Mouse (Mus musculus): ENCODE measurements around the gene Ankrd55. TPM values are rescaled to one million over a fixed set of nuclear protein-coding genes. Genes with fewer than 3 reads are reported as not detected.

Gene Ankrd55
- polyA plus RNA-seq, 1 experiment from 2014 or later = 0.34 TPM

GRCm38 (mm10) chr13:112343628-112344009, 55.4 kb downstream of the Ankrd55 start:
- Histone ChIP-seq H3K36me3 (ENCODE audit: control insufficient read depth, insufficient read depth, low read length) (no peaks in the 10 kb centered on the region), H3K4me3 (ENCODE audit: low read length) (no peak overlapping the region), H3K27ac (ENCODE audit: low read depth, low read length) (no peak overlapping the region), H3K4me1 (ENCODE audit: control insufficient read depth, insufficient read depth, low read length) (peaks cover 14% of the 10 kb centered on the region), H3K4me2 (replicated peaks; ENCODE audit: low read depth, low read length) (no peak overlapping the region), H3K27me3 (ENCODE audit: control insufficient read depth, insufficient read depth, low read length) (no peaks in the 10 kb centered on the region), H3K9me3 (ENCODE audit: control insufficient read depth, low read length) (no peaks in the 10 kb centered on the region), H3K9ac (ENCODE audit: low read depth, low read length) (no peak overlapping the region)
- 80% methylated on average over 5 of the region's 5 CpGs for WGBS
- no peak for ATAC-seq (ENCODE audit: low FRiP score, low TSS enrichment)

GRCm38 (mm10) chr13:112344270-112344864, 56.1 kb downstream of the Ankrd55 start:
- Histone ChIP-seq H3K36me3 (ENCODE audit: control insufficient read depth, insufficient read depth, low read length) (no peaks in the 10 kb centered on the region), H3K4me1 (ENCODE audit: control insufficient read depth, insufficient read depth, low read length) (peaks cover 14% of the 10 kb centered on the region), H3K4me3 (ENCODE audit: low read length) (no peak overlapping the region), H3K9ac (ENCODE audit: low read depth, low read length) (no peak overlapping the region), H3K9me3 (ENCODE audit: control insufficient read depth, low read length) (no peaks in the 10 kb centered on the region), H3K27me3 (ENCODE audit: control insufficient read depth, insufficient read depth, low read length) (no peaks in the 10 kb centered on the region), H3K4me2 (replicated peaks; ENCODE audit: low read depth, low read length) (no peak overlapping the region), H3K27ac (ENCODE audit: low read depth, low read length) (no peak overlapping the region)
- 78% methylated on average over 8 of the region's 8 CpGs for WGBS
- ATAC-seq (ENCODE audit: low FRiP score, low TSS enrichment) = no peak

GRCm38 (mm10) chr13:112345542-112345941, 57.3 kb downstream of the Ankrd55 start:
- 0 out of 2 replicates have a peak, but pooled peaks cover 3% of the 10 kb centered on the region for H3K9me3 ChIP-seq (ENCODE audit: control insufficient read depth, low read length)
- H3K4me1 ChIP-seq (ENCODE audit: control insufficient read depth, insufficient read depth, low read length) = peaks cover 11% of the 10 kb centered on the region
- ATAC-seq (ENCODE audit: low FRiP score, low TSS enrichment) = no peak
- H3K4me2 ChIP-seq (replicated peaks; ENCODE audit: low read depth, low read length) = no peak overlapping the region
- 68% methylated on average over 2 of the region's 2 CpGs for WGBS
- no peaks in the 10 kb centered on the region for H3K36me3 ChIP-seq (ENCODE audit: control insufficient read depth, insufficient read depth, low read length)
- H3K27me3 ChIP-seq (ENCODE audit: control insufficient read depth, insufficient read depth, low read length) = no peaks in the 10 kb centered on the region
- no peak overlapping the region for H3K9ac ChIP-seq (ENCODE audit: low read depth, low read length)
- H3K27ac ChIP-seq (ENCODE audit: low read depth, low read length) = no peak overlapping the region; the same call in 1 of the 2 replicates
- H3K4me3 ChIP-seq (ENCODE audit: low read length) = no peak overlapping the region

- ATAC-seq (ENCODE audit: low FRiP score, low TSS enrichment) = no peak
- peak overlapping the region; percentile 10; the same call in 1 of the 2 replicates for H3K27ac ChIP-seq (ENCODE audit: low read depth, low read length)
- WGBS = 75% methylated on average over 11 of the region's 11 CpGs
Measured at GRCm38 (mm10) chr13:112346031-112346430, 57.8 kb downstream of the Ankrd55 start.

GRCm38 (mm10) chr13:112346659-112347142, 58.5 kb downstream of the Ankrd55 start:
- Histone ChIP-seq H3K36me3 (ENCODE audit: control insufficient read depth, insufficient read depth, low read length) (no peaks in the 10 kb centered on the region), H3K27ac (ENCODE audit: low read depth, low read length) (no peak overlapping the region), H3K27me3 (ENCODE audit: control insufficient read depth, insufficient read depth, low read length) (no peaks in the 10 kb centered on the region), H3K4me3 (ENCODE audit: low read length) (no peak overlapping the region), H3K9ac (ENCODE audit: low read depth, low read length) (no peak overlapping the region), H3K9me3 (ENCODE audit: control insufficient read depth, low read length) (0 out of 2 replicates have a peak, but pooled peaks cover 3% of the 10 kb centered on the region), H3K4me2 (replicated peaks; ENCODE audit: low read depth, low read length) (no peak overlapping the region), H3K4me1 (ENCODE audit: control insufficient read depth, insufficient read depth, low read length) (peaks cover 11% of the 10 kb centered on the region)
- 27% methylated on average over 7 of the region's 7 CpGs for WGBS
- peak; percentile 71 for ATAC-seq (ENCODE audit: low FRiP score, low TSS enrichment)

More at GRCm38 (mm10) chr13:112346031-112346430, 57.8 kb downstream of the Ankrd55 start:
- Histone ChIP-seq H3K36me3 (ENCODE audit: control insufficient read depth, insufficient read depth, low read length) (no peaks in the 10 kb centered on the region), H3K9me3 (ENCODE audit: control insufficient read depth, low read length) (0 out of 2 replicates have a peak, but pooled peaks cover 3% of the 10 kb centered on the region), H3K27me3 (ENCODE audit: control insufficient read depth, insufficient read depth, low read length) (no peaks in the 10 kb centered on the region), H3K9ac (ENCODE audit: low read depth, low read length) (no peak overlapping the region), H3K4me3 (ENCODE audit: low read length) (no peak overlapping the region), H3K4me2 (replicated peaks; ENCODE audit: low read depth, low read length) (no peak overlapping the region), H3K4me1 (ENCODE audit: control insufficient read depth, insufficient read depth, low read length) (peaks cover 11% of the 10 kb centered on the region)

DNA sequence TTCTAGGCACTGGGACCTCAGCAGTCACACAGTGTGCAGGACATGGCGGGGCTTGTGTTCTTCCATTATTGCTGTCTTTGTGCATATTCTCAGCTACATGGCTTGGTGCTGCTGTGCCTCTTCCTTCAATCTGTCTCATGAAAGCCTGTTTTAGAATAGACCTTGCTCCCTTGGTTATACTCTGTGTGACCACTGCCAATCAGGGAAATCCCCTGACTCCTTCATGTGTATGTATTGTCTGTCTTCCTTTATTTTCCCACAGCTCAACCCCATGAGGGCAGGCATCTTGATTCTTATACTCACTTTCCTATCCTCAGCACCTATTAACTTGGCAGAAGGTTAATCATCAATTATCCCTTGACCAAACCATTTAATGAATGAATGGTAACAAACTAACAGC, 60.0 kb downstream of the Ankrd55 start:
- H3K9ac ChIP-seq (ENCODE audit: low read depth, low read length) = no peak overlapping the region
- H3K9me3 ChIP-seq (ENCODE audit: control insufficient read depth, low read length) = 0 out of 2 replicates have a peak, but pooled peaks cover 3% of the 10 kb centered on the region
- H3K4me2 ChIP-seq (replicated peaks; ENCODE audit: low read depth, low read length) = no peak overlapping the region
- 93% methylated on average over 1 of the region's 1 CpGs for WGBS
- no peak for ATAC-seq (ENCODE audit: low FRiP score, low TSS enrichment)
- H3K27ac ChIP-seq (ENCODE audit: low read depth, low read length) = no peak overlapping the region
- no peaks in the 10 kb centered on the region for H3K27me3 ChIP-seq (ENCODE audit: control insufficient read depth, insufficient read depth, low read length)
- peaks cover 11% of the 10 kb centered on the region for H3K4me1 ChIP-seq (ENCODE audit: control insufficient read depth, insufficient read depth, low read length)
- H3K4me3 ChIP-seq (ENCODE audit: low read length) = no peak overlapping the region
- H3K36me3 ChIP-seq (ENCODE audit: control insufficient read depth, insufficient read depth, low read length) = no peaks in the 10 kb centered on the region

- WGBS = 94% methylated on average over 14 of the region's 14 CpGs
- H3K27ac ChIP-seq (ENCODE audit: low read depth, low read length) = no peak overlapping the region
Measured at GRCm38 (mm10) chr13:112348896-112349484, 60.7 kb downstream of the Ankrd55 start.

DNA sequence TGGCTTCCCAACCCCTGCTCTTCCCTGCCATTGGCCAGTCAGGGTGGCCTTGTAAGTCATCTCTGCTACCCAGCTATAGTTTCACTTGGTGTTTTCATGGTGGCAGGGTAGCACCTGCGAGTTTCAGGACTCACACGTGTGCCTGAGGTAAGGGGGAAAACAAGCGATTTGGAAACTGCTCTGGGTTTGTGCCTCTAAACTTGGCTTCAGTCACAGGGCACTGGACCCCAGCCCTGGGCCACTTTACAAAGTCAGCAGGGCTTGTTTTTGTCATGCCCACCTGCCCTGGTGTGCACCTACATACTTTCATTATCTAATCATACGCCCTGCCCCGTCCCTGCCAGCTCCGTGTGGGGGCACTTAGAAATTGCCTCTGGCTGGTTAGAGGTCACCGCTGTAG, 61.2 kb downstream of the Ankrd55 start:
- no peak overlapping the region for H3K9ac ChIP-seq (ENCODE audit: low read depth, low read length)
- H3K27ac ChIP-seq (ENCODE audit: low read depth, low read length) = no peak overlapping the region
- ATAC-seq (ENCODE audit: low FRiP score, low TSS enrichment) = no peak
- H3K4me2 ChIP-seq (replicated peaks; ENCODE audit: low read depth, low read length) = no peak overlapping the region
- 0 out of 2 replicates have a peak, but pooled peaks cover 3% of the 10 kb centered on the region for H3K9me3 ChIP-seq (ENCODE audit: control insufficient read depth, low read length)
- no peak overlapping the region for H3K4me3 ChIP-seq (ENCODE audit: low read length)
- no peaks in the 10 kb centered on the region for H3K27me3 ChIP-seq (ENCODE audit: control insufficient read depth, insufficient read depth, low read length)
- H3K36me3 ChIP-seq (ENCODE audit: control insufficient read depth, insufficient read depth, low read length) = no peaks in the 10 kb centered on the region
- H3K4me1 ChIP-seq (ENCODE audit: control insufficient read depth, insufficient read depth, low read length) = peaks cover 11% of the 10 kb centered on the region
- WGBS = 95% methylated on average over 7 of the region's 7 CpGs

More at GRCm38 (mm10) chr13:112348896-112349484, 60.7 kb downstream of the Ankrd55 start:
- H3K36me3 ChIP-seq (ENCODE audit: control insufficient read depth, insufficient read depth, low read length) = no peaks in the 10 kb centered on the region
- H3K4me2 ChIP-seq (replicated peaks; ENCODE audit: low read depth, low read length) = no peak overlapping the region
- 0 out of 2 replicates have a peak, but pooled peaks cover 3% of the 10 kb centered on the region for H3K9me3 ChIP-seq (ENCODE audit: control insufficient read depth, low read length)
- no peak overlapping the region for H3K9ac ChIP-seq (ENCODE audit: low read depth, low read length)
- H3K4me1 ChIP-seq (ENCODE audit: control insufficient read depth, insufficient read depth, low read length) = peaks cover 11% of the 10 kb centered on the region
- ATAC-seq (ENCODE audit: low FRiP score, low TSS enrichment) = no peak
- H3K27me3 ChIP-seq (ENCODE audit: control insufficient read depth, insufficient read depth, low read length) = no peaks in the 10 kb centered on the region
- no peak overlapping the region for H3K4me3 ChIP-seq (ENCODE audit: low read length)

GRCm38 (mm10) chr13:112351943-112352342, 63.7 kb downstream of the Ankrd55 start:
- Histone ChIP-seq H3K27me3 (ENCODE audit: control insufficient read depth, insufficient read depth, low read length) (no peaks in the 10 kb centered on the region), H3K27ac (ENCODE audit: low read depth, low read length) (no peak overlapping the region), H3K36me3 (ENCODE audit: control insufficient read depth, insufficient read depth, low read length) (no peaks in the 10 kb centered on the region), H3K9me3 (ENCODE audit: control insufficient read depth, low read length) (0 out of 2 replicates have a peak, but pooled peaks cover 3% of the 10 kb centered on the region), H3K4me3 (ENCODE audit: low read length) (no peak overlapping the region), H3K4me1 (ENCODE audit: control insufficient read depth, insufficient read depth, low read length) (0 out of 2 replicates have a peak, but pooled peaks cover 3% of the 10 kb centered on the region), H3K4me2 (replicated peaks; ENCODE audit: low read depth, low read length) (no peak overlapping the region), H3K9ac (ENCODE audit: low read depth, low read length) (no peak overlapping the region)
- WGBS = 75% methylated on average over 8 of the region's 8 CpGs
- no peak for ATAC-seq (ENCODE audit: low FRiP score, low TSS enrichment)
